Mouse (Mus musculus): ENCODE data around the gene Smyd3. TPM values are rescaled to one million over a fixed set of nuclear protein-coding genes. Genes with fewer than 3 reads are reported as not detected.

Gene Smyd3
- polyA plus RNA-seq, 1 experiment from 2014 or later = 13.1 TPM

DNA sequence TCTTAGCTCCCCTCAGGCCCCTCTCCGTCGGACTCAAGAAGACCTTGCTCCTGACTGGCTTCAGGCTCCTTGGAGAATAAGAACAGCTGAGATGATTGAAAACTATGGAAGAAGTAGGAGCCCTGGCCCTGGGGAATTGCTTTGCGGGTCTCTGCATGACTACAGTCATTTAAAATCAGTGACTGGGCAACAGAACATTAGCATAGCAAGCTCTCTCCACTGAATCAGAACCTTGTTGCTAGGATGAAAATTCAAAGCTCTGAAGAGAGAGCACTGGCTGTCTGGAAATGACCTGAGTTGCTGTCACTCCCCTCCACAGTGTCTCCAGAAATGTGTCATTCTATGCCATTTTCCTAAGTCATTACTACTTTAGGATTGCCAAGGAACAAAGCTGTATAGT lies 357.1 kb downstream of the Smyd3 start:
- Histone ChIP-seq H3K9me3 (ENCODE audit: control insufficient read depth, low read length) (no peaks in the 10 kb centered on the region), H3K9ac (ENCODE audit: low read length) (no peak overlapping the region), H3K4me2 (no peak overlapping the region), H3K4me1 (ENCODE audit: control insufficient read depth, insufficient read depth, low read length) (peaks cover 12% of the 10 kb centered on the region), H3K4me3 (ENCODE audit: low read depth, low read length) (no peak overlapping the region), H3K27ac (ENCODE audit: low read depth, low read length) (no peak overlapping the region), H3K27me3 (ENCODE audit: control insufficient read depth, insufficient read depth, low read length) (no peaks in the 10 kb centered on the region), H3K36me3 (ENCODE audit: control insufficient read depth, insufficient read depth, low read length) (no peaks in the 10 kb centered on the region)
- DNase-seq (ENCODE audit: low spot score, missing footprints) (no peak), ATAC-seq (ENCODE audit: low FRiP score) (peak; percentile 22; the same call in 1 of the 2 replicates)
- WGBS = 64% methylated on average over 3 of the region's 3 CpGs

DNA sequence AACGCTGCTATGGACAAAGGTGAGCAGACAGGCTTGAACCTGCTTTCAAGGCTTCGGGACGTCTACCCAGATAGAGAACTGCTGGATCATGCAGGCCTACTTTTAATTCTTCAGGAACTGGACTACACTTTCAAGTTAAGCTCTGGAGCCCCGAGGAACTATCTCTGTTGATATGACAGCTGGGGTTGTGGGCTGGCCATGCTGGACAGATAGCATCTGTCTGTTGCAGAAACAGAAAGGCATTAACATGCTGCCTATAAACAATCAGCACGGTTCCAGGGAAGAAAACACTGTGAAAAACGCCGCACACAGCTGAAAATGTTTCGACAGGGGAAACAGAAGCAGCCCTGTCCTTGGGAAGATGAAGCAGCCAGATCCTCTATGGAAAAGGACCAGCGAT lies 365.5 kb downstream of the Smyd3 start:
- 88% methylated on average over 9 of the region's 9 CpGs for WGBS
- Histone ChIP-seq H3K4me2 (no peak overlapping the region), H3K27ac (ENCODE audit: low read depth, low read length) (no peak overlapping the region), H3K27me3 (ENCODE audit: control insufficient read depth, insufficient read depth, low read length) (no peaks in the 10 kb centered on the region), H3K9me3 (ENCODE audit: control insufficient read depth, low read length) (no peaks in the 10 kb centered on the region), H3K9ac (ENCODE audit: low read length) (no peak overlapping the region), H3K4me1 (ENCODE audit: control insufficient read depth, insufficient read depth, low read length) (no peaks in the 10 kb centered on the region), H3K4me3 (ENCODE audit: low read depth, low read length) (no peak overlapping the region), H3K36me3 (ENCODE audit: control insufficient read depth, insufficient read depth, low read length) (no peaks in the 10 kb centered on the region)
- no peak for DNase-seq (ENCODE audit: low spot score, missing footprints)
- ATAC-seq (ENCODE audit: low FRiP score) = no peak

DNA sequence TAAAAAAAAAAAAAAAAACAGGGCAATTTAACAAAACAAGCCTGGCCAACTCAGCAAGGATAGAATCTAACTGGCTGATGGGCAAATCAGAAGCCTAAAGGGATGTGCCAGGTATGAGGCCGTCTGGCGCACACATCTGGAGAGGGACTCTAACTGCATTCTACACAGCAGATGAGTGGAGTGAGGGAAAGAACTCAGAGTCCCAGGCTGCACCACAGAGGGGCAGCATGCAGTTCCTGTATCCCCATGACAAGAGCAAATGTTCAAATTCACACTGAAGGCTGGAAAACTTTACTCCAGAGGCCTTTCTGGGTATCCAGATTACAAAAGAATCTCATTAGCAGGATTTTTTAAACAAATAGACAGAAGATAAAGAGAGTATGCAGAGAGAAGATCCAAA lies 366.6 kb downstream of the Smyd3 start:
- 75% methylated on average over 2 of the region's 2 CpGs for WGBS
- Histone ChIP-seq H3K9ac (ENCODE audit: low read length) (no peak overlapping the region), H3K27me3 (ENCODE audit: control insufficient read depth, insufficient read depth, low read length) (no peaks in the 10 kb centered on the region), H3K9me3 (ENCODE audit: control insufficient read depth, low read length) (no peaks in the 10 kb centered on the region), H3K27ac (ENCODE audit: low read depth, low read length) (no peak overlapping the region), H3K4me2 (no peak overlapping the region), H3K36me3 (ENCODE audit: control insufficient read depth, insufficient read depth, low read length) (no peaks in the 10 kb centered on the region), H3K4me3 (ENCODE audit: low read depth, low read length) (no peak overlapping the region), H3K4me1 (ENCODE audit: control insufficient read depth, insufficient read depth, low read length) (no peaks in the 10 kb centered on the region)
- no peak for ATAC-seq (ENCODE audit: low FRiP score)
- DNase-seq (ENCODE audit: low spot score, missing footprints) = no peak

DNA sequence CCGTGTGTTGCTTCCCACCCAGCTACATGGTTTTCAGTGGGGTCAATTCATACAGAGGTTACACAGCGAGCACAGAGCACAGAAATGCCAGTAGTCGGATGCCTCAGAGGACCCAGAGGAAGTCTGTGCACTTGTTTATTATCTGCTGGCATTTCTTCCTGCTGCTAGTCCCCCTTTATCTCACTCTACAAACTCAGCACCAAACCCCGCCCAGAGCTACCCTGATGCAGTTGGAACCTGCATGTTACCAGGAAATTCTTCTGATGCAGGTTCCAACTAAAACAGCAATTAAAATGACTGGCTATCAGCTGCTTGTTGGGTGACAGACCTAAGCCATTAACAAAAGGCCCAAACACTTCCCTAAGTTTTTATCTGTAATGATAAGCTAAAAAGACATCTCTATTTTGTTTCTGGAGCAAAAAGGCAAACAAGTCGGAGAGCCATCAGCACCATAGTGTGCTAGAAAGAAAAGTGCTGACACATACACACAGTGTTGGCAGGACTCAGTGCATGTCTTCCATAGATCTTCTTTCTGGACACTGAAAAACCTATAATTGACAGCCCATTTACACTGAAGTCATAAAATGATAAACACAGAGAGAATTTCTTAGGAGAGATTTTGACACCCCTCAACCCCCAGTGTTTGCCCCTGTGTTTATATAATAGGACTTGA lies 368.2 kb downstream of the Smyd3 start:
- WGBS = 81% methylated on average over 5 of the region's 5 CpGs
- H3K9ac ChIP-seq (ENCODE audit: low read length) = no peak overlapping the region

DNA sequence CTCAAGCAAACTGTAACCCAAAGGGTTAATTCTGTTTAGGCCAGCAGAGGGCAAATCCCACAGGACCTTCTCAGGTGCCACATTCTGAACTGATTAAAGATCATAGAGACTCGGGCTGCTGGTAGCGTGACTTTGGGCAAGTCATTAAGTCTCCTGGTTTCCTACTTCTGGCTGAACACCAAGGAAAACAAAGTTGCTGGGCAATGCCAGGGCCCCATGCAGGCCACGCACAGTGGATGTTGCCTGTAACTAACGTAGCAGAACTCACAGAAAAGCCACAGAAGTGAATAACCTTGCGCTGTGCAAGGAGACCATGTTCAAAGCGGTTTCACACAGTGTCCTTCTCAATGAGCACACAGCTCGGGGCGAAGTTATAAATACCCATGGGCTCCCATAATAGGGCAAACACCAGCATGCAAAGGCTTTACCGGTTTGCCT lies 371.1 kb downstream of the Smyd3 start:
- H3K27ac ChIP-seq (ENCODE audit: low read depth, low read length) = no peak overlapping the region; the same call in 1 of the 2 replicates
- no peaks in the 10 kb centered on the region for H3K4me1 ChIP-seq (ENCODE audit: control insufficient read depth, insufficient read depth, low read length)
- H3K9me3 ChIP-seq (ENCODE audit: control insufficient read depth, low read length) = no peaks in the 10 kb centered on the region
- 66% methylated on average over 9 of the region's 9 CpGs for WGBS
- DNase-seq (ENCODE audit: low spot score, missing footprints) (no peak), ATAC-seq (ENCODE audit: low FRiP score) (no peak)
- H3K4me2 ChIP-seq = no peak overlapping the region
- H3K36me3 ChIP-seq (ENCODE audit: control insufficient read depth, insufficient read depth, low read length) = no peaks in the 10 kb centered on the region
- H3K27me3 ChIP-seq (ENCODE audit: control insufficient read depth, insufficient read depth, low read length) = no peaks in the 10 kb centered on the region
- H3K9ac ChIP-seq (ENCODE audit: low read length) = no peak overlapping the region
- no peak overlapping the region for H3K4me3 ChIP-seq (ENCODE audit: low read depth, low read length)

More for the DNA sequence above, 368.2 kb downstream of the Smyd3 start:
- no peaks in the 10 kb centered on the region for H3K36me3 ChIP-seq (ENCODE audit: control insufficient read depth, insufficient read depth, low read length)
- no peak overlapping the region for H3K4me2 ChIP-seq
- DNase-seq (ENCODE audit: low spot score, missing footprints) (no peak), ATAC-seq (ENCODE audit: low FRiP score) (no peak)
- no peak overlapping the region for H3K27ac ChIP-seq (ENCODE audit: low read depth, low read length)
- H3K27me3 ChIP-seq (ENCODE audit: control insufficient read depth, insufficient read depth, low read length) = no peaks in the 10 kb centered on the region
- H3K4me1 ChIP-seq (ENCODE audit: control insufficient read depth, insufficient read depth, low read length) = no peaks in the 10 kb centered on the region
- no peaks in the 10 kb centered on the region for H3K9me3 ChIP-seq (ENCODE audit: control insufficient read depth, low read length)
- H3K4me3 ChIP-seq (ENCODE audit: low read depth, low read length) = no peak overlapping the region

DNA sequence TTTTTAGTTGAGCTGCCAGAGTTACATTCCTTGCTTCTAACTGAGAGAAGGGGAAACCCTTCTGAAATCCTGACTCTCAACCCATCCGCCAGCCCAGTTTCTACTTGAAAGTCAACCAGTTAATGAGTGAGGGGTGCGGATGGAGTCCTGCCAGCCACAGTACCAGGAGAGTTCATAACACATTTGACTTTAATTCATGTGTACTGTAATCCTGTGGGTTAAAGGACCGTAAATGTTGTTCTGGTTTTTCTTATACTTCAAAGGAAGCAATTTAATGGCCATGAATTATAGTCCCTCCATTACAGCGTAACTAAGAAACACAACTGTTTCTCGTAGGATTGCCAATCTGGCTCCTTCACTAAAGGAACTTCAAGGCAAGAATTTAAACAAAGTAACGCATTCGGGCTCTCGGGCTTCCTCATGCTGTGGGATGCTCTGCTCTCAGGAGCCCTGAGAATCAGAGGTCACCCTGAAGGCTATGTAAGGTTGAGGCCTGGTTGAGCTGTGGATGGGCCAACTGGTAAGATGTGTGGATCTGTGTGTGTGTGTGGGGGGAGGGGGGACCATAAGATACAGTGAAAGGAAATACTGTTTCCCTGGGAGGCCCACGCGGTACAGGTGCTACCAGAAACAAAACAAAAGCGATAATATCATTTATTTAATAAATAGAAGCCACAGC lies 374.5 kb downstream of the Smyd3 start:
- Histone ChIP-seq H3K4me3 (ENCODE audit: low read depth, low read length) (no peak overlapping the region), H3K4me2 (no peak overlapping the region), H3K36me3 (ENCODE audit: control insufficient read depth, insufficient read depth, low read length) (no peaks in the 10 kb centered on the region), H3K27me3 (ENCODE audit: control insufficient read depth, insufficient read depth, low read length) (no peaks in the 10 kb centered on the region), H3K9ac (ENCODE audit: low read length) (no peak overlapping the region), H3K9me3 (ENCODE audit: control insufficient read depth, low read length) (no peaks in the 10 kb centered on the region), H3K4me1 (ENCODE audit: control insufficient read depth, insufficient read depth, low read length) (no peaks in the 10 kb centered on the region), H3K27ac (ENCODE audit: low read depth, low read length) (no peak overlapping the region)
- DNase-seq (ENCODE audit: low spot score, missing footprints) = no peak
- no peak for ATAC-seq (ENCODE audit: low FRiP score)
- 86% methylated on average over 11 of the region's 11 CpGs for WGBS

DNA sequence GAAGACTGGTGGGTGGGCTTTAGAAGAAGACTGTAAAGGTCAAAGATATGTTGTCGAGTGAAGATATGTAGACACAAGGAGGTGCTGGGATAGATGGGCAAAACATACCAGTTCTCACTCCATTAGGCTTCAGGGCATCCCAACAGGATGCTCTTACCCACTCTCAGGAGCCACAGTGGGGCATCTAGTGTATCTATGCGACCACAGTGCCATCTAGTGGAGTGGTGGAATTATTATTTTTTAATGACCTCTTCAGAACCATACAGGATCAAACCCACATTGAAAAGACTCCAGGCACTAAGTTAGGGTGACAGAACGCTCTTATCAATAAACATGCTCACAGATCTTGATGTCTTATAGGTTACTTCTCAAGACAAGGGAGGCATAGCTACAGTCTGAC lies 375.7 kb downstream of the Smyd3 start:
- Histone ChIP-seq H3K4me1 (ENCODE audit: control insufficient read depth, insufficient read depth, low read length) (no peaks in the 10 kb centered on the region), H3K27me3 (ENCODE audit: control insufficient read depth, insufficient read depth, low read length) (no peaks in the 10 kb centered on the region), H3K9me3 (ENCODE audit: control insufficient read depth, low read length) (no peaks in the 10 kb centered on the region), H3K27ac (ENCODE audit: low read depth, low read length) (no peak overlapping the region), H3K9ac (ENCODE audit: low read length) (no peak overlapping the region), H3K4me3 (ENCODE audit: low read depth, low read length) (no peak overlapping the region), H3K4me2 (no peak overlapping the region), H3K36me3 (ENCODE audit: control insufficient read depth, insufficient read depth, low read length) (no peaks in the 10 kb centered on the region)
- ATAC-seq (ENCODE audit: low FRiP score) = peak; percentile 63
- WGBS = 51% methylated on average over 3 of the region's 3 CpGs
- DNase-seq (ENCODE audit: low spot score, missing footprints) = peak; percentile 92

DNA sequence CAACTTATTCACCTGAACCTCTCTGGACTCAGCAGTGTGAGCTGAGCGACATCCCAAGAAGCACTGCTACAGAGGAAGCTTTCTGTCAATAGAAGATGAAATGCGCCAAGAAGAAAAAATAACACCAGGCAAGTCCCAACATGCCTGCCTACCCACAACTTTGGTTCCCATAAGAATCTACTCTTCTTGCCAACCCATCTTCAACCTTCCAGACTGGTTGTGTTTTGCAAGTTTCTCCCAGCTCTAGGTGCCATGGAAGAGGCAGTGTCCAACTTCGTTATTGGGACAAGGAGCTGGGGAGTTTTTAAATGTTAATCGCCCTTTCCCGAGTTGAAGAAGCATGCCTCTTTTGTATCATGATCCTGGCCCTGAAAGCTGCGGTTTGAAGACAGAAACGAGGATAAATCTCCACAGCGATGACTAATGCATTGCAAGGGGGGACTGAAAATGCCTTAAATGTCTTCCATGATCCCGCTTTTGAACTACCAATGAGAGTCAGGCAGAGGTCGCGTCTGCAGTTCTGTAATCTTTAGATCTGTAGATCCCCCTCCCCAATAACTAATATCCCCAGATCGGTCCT lies 376.7 kb downstream of the Smyd3 start:
- DNase-seq (ENCODE audit: low spot score, missing footprints) (no peak), ATAC-seq (ENCODE audit: low FRiP score) (no peak)
- H3K9me3 ChIP-seq (ENCODE audit: control insufficient read depth, low read length) = no peaks in the 10 kb centered on the region
- 77% methylated on average over 12 of the region's 12 CpGs for WGBS
- H3K4me2 ChIP-seq = no peak overlapping the region
- H3K36me3 ChIP-seq (ENCODE audit: control insufficient read depth, insufficient read depth, low read length) = no peaks in the 10 kb centered on the region
- no peak overlapping the region for H3K4me3 ChIP-seq (ENCODE audit: low read depth, low read length)
- H3K9ac ChIP-seq (ENCODE audit: low read length) = no peak overlapping the region
- no peaks in the 10 kb centered on the region for H3K4me1 ChIP-seq (ENCODE audit: control insufficient read depth, insufficient read depth, low read length)
- no peak overlapping the region for H3K27ac ChIP-seq (ENCODE audit: low read depth, low read length)
- H3K27me3 ChIP-seq (ENCODE audit: control insufficient read depth, insufficient read depth, low read length) = no peaks in the 10 kb centered on the region

DNA sequence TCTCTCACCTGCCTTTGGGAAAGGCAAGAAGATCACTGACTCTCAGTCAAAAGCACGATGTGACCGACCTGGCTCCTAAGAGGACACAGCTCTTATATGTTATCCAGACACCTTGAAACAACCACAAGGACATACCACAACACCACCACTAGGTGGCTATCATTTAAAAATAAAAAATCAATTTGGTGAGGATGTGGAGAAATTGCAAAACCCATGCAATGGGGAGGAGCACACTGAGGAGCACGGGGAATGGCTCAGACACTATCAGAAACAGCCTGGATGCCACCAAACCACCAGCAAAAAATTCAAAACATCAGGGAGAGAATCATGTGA lies 380.7 kb downstream of the Smyd3 start:
- no peak for DNase-seq (ENCODE audit: low spot score, missing footprints)
- no peaks in the 10 kb centered on the region for H3K27me3 ChIP-seq (ENCODE audit: control insufficient read depth, insufficient read depth, low read length)
- WGBS = 78% methylated on average over 3 of the region's 3 CpGs

More for the DNA sequence above, 380.7 kb downstream of the Smyd3 start:
- Histone ChIP-seq H3K9me3 (ENCODE audit: control insufficient read depth, low read length) (no peaks in the 10 kb centered on the region; the same call in 1 of the 2 replicates), H3K4me1 (ENCODE audit: control insufficient read depth, insufficient read depth, low read length) (no peaks in the 10 kb centered on the region), H3K4me2 (no peak overlapping the region), H3K4me3 (ENCODE audit: low read depth, low read length) (no peak overlapping the region), H3K36me3 (ENCODE audit: control insufficient read depth, insufficient read depth, low read length) (no peaks in the 10 kb centered on the region), H3K9ac (ENCODE audit: low read length) (no peak overlapping the region), H3K27ac (ENCODE audit: low read depth, low read length) (no peak overlapping the region)
- no peak for ATAC-seq (ENCODE audit: low FRiP score)
